8 mouse cellular contexts compared by ENCODE assay signal in genomic region chr7:25071979-25072715, GRCm38 (mm10). TPM values are rescaled to one million over a fixed set of nuclear protein-coding genes. Genes with fewer than 3 reads are reported as not detected.
DNase-seq lines count a peak whose midpoint lies in the region; ATAC-seq and TF ChIP-seq lines count a peak whose summit lies in the region.

Gene Grik5 (minus strand): TSS chr7:25072346.
Gene Zfp574 (plus strand): TSS chr7:25072567.

- no peak for TF ChIP-seq CTCF in layer of hippocampus, adult 2 months (conservative IDR thresholded peaks at IDR 0.05)

- peaks cover 44% of the 10 kb centered on the region for H3K4me1 ChIP-seq in forebrain, embryonic 11.5 days (replicated peaks; ENCODE audit: control insufficient read depth, insufficient read depth, low read length)

- H3K36me3 ChIP-seq in forebrain, embryonic 11.5 days (ENCODE audit: control insufficient read depth, insufficient read depth, low read length): peaks cover 10% of the 10 kb centered on the region; the same call in 1 of the 2 replicates

- peak within 1 kb of the TSS; percentile 96 for H3K4me2 ChIP-seq in forebrain, embryonic 11.5 days (ENCODE audit: low read depth, low read length, severe bottlenecking)

- H3K9me3 ChIP-seq in forebrain, embryonic 11.5 days (ENCODE audit: control insufficient read depth, low read length): no peaks in the 10 kb centered on the region

- H3K9ac ChIP-seq in forebrain, embryonic 11.5 days (ENCODE audit: low read length): peak within 1 kb of the TSS; percentile 95

- ATAC-seq in forebrain, embryonic 11.5 days (replicated peaks; ENCODE audit: low FRiP score): peak; percentile 0; the same call in 1 of the 2 replicates
- ATAC-seq in granulocyte monocyte progenitor cell, adult 5-6 weeks (replicated peaks; ENCODE audit: poor library complexity, severe bottlenecking): no peak

- 0% methylated on average over 24 of the region's 28 CpGs for WGBS in forebrain, embryonic 11.5 days

- peak within 1 kb of the TSS; percentile 84 for H3K4me3 ChIP-seq in layer of hippocampus, adult 2 months
- H3K4me3 ChIP-seq in forebrain, embryonic 11.5 days (ENCODE audit: low read depth, low read length): peak within 1 kb of the TSS; percentile 78

- no peak for DNase-seq in layer of hippocampus, adult 2 months (ENCODE audit: low spot score in 2 of 2)
- no peak for DNase-seq in layer of hippocampus, adult 11-12 months (ENCODE audit: low spot score)
- peak; percentile 51 for DNase-seq in adrenal gland, postnatal 14 days
- DNase-seq in forebrain, embryonic 11.5 days (ENCODE audit: low spot score): peak; percentile 71
- DNase-seq in kidney, postnatal 14 days: peak; percentile 32
- peak; percentile 37 for DNase-seq in mesoderm, embryonic 11.5 days (ENCODE audit: low read depth, low spot score)
- no peak for DNase-seq in urinary bladder, postnatal 10 days (ENCODE audit: low spot score)

- no peaks in the 10 kb centered on the region for H3K27me3 ChIP-seq in forebrain, embryonic 11.5 days (ENCODE audit: control insufficient read depth, insufficient read depth, low read length)

- peak within 1 kb of the TSS; percentile 99 for H3K27ac ChIP-seq in layer of hippocampus, adult 2 months
- peak within 1 kb of the TSS; percentile 91 for H3K27ac ChIP-seq in forebrain, embryonic 11.5 days (ENCODE audit: low read depth, low read length)

RNA-seq across cellular contexts. Expression of gene Grik5, which starts in this region (rescaled TPM):
- total RNA-seq in layer of hippocampus, adult 2 months (2021): 100 to 1,000 TPM; 247 to 248 TPM
- 18.6 and 21.3 TPM in 2 replicates for total RNA-seq in adrenal gland, postnatal 14 days (2021)
- polyA plus RNA-seq in forebrain, embryonic 11.5 days (2014; fragmentation: Nextera tagmentation; extraction: Ambion mirVana): 13.6 and 14.0 TPM in 2 replicates
- total RNA-seq in granulocyte monocyte progenitor cell, adult 5-6 weeks (2014; fragmentation: Nextera tagmentation): 5.0 and 9.4 TPM in 2 replicates
- total RNA-seq in granulocyte monocyte progenitor cell, adult 5-6 weeks (2017): 0.72 and 1.8 TPM in 2 replicates

RNA-seq across cellular contexts. Expression of gene Zfp574, which starts in this region (rescaled TPM):
- 10 to 100 TPM; 29.3 to 30.3 TPM for total RNA-seq in layer of hippocampus, adult 2 months (2021)
- total RNA-seq in adrenal gland, postnatal 14 days (2021): 18.8 and 19.2 TPM in 2 replicates
- polyA plus RNA-seq in forebrain, embryonic 11.5 days (2014; fragmentation: Nextera tagmentation; extraction: Ambion mirVana): 34.3 and 38.3 TPM in 2 replicates
- total RNA-seq in granulocyte monocyte progenitor cell, adult 5-6 weeks (2014; fragmentation: Nextera tagmentation): 6.7 and 13.2 TPM in 2 replicates
- 5.6 and 6.5 TPM in 2 replicates for total RNA-seq in granulocyte monocyte progenitor cell, adult 5-6 weeks (2017)

Comparison
In these comparisons a context has a peak if more than half of its experiments do, and no peak if none do; other contexts are left out.
1. RNA of gene Grik5 (total RNA-seq): 247 to 248 TPM in layer of hippocampus, adult 2 months; 18.6 to 21.3 TPM in adrenal gland, postnatal 14 days and 0.72 to 9.4 TPM in granulocyte monocyte progenitor cell, adult 5-6 weeks; every median in the first group is over 10 times any median in the second.
2. DNase-seq: peak in adrenal gland, postnatal 14 days (single experiment), forebrain, embryonic 11.5 days (single experiment), kidney, postnatal 14 days (single experiment) and mesoderm, embryonic 11.5 days (single experiment); none in layer of hippocampus, adult 2 months (0 of 2), layer of hippocampus, adult 11-12 months (single experiment) and urinary bladder, postnatal 10 days (single experiment).